Mouse (Mus musculus) right cerebral cortex, adult 18-20 months (tissue): ENCODE results near the gene Pdgfd.
"Not testable (repeated sequence)": the region's sequence is repeated elsewhere in the genome, so short reads cannot be mapped to it uniquely, and the experiment has no call there.

ENCODE experiments used
- DNase-seq: peaks from one replicate; pipeline ENCODE4 v3.0.0; 2022; ENCODE audit warnings: mixed read lengths

Gene Pdgfd

DNA sequence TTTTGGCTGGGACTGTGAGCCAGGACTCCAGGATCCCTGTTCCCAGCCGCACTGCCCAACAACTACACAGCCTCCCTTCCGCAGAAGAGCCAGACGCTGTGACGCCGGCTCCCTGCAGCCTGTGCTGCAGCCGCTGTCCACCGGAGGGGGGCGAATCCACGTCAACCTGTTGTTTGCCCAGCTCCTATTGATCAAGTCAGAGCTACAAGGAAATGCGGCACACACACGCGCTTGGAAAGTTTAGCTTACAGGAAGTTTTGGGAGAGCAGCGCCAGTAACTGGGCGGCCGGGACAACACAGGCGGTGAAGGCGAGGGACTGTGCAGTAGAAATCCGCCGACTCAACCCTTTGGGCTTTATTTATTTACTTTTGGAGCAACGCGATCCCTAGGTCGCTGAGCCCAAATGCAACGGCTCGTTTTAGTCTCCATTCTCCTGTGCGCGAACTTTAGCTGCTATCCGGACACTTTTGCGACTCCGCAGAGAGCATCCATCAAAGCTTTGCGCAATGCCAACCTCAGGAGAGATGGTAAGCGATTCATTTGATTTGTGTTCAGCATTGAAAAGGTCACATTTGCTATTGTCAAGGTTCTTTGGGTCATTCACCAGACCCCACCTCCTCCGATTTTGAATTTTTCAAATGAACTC is at the start of gene Pdgfd:
TSS of gene Pdgfd (plus strand) at position 194 of the 647 bp plus-strand sequence.
- no peak for DNase-seq

DNA sequence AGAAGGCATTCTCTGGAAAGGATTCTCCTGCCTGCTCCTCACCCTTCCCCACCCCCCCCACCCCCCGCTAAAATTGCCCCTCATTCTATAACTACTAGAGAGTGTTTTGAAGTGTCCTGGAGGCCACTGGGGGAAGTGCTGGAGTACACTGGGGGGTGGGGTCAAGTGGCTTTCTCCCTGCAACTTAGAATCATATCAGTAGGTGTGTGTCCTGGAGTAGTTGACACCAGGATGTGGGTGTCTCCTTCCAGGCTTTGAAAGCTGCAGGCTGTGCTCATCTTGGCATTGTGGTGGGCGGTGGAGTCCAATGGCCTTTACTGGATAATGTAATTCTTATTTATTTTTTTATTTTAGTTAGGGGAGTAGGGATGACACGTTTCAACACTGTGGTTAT is 651 bp downstream of the Pdgfd start:
- no peak for DNase-seq

DNA sequence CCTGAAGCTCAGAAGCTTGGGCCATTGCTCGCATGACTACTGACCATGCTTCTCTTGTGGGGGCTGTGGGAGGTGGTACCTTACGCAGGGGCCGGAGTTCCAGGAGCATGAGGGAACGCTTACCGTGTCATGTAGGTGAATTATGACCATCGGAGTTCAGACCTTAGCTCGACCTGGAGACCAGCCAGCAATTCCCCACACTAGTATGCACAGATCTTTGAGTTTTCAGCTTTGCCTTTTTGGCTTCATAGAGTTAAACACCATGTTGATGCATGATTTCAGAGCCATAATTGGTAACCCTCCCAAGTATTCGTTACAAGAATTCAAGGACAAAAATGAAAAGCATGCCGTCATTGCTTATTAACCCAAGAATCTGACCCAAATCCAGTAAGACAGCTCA is 2.6 kb downstream of the Pdgfd start:
- no peak for DNase-seq

DNA sequence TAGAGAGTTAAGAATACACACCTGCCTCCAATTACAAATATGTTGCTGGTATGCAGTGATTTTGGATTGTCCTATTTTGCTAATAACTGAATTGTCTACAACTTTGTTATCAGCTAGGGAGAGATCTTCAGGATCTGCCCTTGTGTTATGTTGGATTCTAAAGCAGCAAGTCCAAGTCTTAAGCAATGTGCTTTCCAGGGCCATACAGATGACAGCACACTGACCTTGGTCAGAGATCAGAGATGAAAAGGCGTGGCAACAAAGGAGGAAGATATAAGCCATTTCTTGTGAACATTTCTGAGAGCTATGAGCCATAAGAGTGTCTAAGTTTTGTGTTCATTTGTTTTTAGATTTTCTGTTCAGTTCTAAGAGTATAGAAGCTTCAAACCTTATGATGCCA is 4.9 kb downstream of the Pdgfd start:
- no peak for DNase-seq

DNA sequence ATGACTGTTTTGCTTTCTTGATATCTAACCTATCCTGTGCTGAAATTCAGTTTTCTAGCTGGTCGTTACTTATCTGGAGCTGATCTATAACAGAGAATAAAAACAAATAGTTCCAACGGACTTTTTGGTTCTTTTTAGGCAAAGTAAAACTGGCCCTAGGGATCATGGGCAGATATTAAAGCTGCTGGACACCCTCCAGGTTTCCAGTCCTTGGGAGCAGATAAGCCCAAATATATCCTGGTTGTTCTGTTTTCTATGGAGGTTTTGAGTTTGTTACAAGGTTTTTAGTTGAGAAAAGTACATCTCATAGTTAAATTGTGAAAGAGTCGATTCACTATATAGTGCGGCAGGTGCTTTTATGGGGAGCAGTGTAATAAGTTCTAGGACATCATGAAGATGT is 7.3 kb downstream of the Pdgfd start:
- DNase-seq: no peak

DNA sequence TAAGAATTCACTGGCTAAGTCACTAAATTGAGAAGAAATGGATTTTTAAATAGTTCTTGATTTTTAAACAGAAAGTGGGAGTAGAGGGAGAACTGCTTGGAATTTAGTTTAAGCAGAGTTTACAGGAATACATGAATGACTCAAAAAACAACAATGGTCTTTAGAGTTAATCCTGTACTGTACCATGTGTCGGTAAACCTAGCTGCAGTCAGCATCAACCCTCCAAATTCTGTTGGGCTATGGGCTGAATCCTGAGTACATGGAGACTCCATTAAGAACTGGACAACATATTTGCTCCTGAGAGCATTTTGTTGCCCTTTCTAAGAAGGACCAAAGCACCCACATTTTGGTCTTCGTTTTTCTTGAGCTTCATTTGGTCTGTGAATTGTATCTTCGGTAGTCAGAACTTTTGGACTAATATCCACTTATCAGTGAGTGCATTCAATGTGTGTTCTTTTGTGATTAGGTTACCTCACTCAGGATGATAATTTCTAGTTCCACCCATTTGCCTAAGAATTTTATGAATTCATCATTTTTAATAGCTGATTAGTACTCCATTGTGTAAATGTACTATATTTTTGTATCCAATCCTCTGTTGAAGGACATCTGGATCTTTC is 14.0 kb downstream of the Pdgfd start:
- no peak for DNase-seq

DNA sequence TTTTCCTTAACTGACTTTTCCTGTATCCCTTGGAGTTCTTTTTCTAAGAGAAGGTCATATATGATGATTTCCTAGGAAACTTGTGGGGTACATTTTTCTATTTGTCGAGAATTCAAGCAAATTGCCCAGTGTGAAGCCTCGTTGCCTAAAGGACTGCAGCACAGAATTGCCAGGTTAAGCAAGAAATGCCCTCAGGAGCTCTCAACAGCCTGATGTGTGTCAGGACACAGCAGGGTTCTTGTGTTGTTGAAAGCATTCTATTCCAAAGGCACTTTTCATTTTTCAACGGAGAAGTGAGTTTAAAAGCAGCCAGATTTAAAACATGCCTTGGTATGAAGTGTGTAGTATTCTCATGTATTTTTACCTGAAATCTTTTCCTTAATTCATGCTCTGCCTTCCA is 19.6 kb downstream of the Pdgfd start:
- no peak for DNase-seq

DNA sequence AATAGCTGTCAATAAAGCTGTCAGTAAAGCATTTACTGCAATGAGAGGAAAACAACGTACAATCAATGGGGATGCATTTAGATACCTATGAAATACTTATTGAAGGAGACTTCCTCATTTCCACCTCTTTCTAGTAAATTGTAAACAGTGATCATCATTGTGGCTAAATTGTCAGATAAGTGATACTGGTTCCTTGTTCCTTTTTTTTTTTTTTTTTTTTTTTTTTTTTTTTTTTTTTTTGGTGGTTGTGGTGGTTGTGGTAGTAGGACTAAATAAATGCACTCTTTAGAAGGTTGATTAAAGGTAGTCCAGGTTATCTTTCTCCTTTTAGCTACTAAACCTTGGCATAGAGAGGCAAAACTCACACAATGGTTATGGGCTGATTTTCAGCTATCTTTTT is 25.0 kb downstream of the Pdgfd start:
- no peak for DNase-seq

DNA sequence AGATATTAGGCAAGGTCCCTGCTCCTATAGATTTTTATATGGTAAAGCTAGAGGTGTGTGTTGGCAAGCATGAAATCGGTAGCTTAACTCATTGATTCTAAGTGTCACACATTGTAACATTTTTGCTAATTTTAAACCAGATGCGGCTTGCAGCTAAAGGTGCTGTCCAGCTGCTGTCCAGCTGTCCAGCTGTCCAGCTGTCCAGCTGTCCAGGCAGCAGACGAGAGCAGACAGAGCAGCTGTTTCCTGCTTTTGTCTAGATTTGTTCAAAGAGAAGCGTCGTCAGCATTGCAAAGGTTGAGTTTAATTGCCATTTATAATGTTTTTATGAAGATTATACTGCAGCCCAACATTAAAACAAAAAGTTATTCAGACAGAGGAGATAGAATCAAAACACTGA is 44.5 kb downstream of the Pdgfd start:
- no peak for DNase-seq

DNA sequence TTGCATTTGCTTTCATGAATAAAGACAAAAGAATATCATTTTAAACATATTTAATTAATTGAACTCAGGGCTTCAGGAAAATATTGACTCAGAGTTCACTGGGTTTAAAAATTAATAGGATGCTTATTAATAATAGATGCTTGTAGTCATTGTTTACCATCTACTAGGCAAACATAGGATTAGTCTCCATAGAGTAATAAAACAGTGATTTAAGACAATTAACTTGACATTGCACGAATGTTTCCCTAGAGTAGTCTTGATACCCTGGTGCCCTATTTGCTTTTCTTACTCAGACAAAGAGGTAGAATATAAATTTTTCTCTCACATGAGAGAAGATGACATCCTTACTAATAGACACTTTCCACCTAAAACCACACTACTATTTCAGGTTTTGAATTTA is 49.1 kb downstream of the Pdgfd start:
- DNase-seq: no peak

DNA sequence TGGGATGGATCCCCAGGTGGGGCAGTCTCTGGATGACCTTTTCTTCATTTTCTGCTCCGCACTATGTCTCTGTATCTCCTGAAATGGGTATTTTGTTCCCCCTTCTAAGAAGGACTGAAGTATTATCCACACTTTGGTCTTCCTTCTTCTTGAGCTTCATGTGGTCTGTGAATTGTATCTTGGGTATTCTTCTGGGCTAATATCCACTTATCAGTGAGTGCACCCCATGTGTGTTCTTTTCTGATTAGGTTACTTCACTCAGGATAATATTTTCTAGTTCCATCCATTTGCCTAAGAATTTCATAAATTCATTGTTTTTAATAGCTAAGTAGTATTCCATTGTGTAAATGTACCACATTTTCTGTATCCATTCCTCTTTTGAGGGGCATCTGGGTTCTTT is 67.6 kb downstream of the Pdgfd start:
- not testable (repeated sequence) for DNase-seq

DNA sequence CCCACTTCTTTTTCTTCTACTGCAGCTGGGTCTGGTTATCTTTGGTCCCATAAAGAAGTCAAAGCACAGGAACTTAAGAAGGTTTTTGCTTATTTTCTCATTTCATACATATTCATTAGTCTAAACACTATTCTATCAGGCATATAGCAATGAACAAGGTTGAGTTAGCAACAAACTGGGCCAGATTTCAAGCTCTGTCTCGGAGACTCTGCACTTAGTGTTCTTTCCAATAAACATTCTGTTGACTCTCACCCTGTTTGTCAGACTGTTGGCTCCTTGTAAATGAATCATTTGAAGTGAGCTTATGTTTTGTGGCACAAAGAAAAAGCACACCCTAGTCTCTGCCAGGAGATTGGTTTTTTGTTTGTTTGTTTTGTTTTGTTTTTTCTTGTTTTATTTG is 81.9 kb downstream of the Pdgfd start:
- DNase-seq: peak; percentile 3

DNA sequence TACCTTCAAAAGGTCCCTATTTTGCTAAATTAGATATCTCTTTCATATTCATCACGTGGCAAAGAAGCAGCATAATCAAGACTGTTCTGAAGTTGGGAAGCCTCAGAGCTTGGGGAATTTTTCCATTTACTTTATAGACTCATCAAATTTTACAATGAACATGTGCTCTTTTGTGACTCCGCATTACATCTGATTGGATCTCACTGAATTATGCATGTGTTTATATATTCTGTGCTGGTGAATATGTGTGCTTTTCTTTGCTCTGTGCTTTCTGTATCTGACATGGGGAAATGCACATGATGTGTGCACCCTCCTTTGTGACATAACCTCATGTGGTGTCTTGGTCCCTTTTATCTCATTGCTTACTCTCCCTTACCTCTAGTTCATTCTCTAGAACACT is 83.6 kb downstream of the Pdgfd start:
- no peak for DNase-seq

DNA sequence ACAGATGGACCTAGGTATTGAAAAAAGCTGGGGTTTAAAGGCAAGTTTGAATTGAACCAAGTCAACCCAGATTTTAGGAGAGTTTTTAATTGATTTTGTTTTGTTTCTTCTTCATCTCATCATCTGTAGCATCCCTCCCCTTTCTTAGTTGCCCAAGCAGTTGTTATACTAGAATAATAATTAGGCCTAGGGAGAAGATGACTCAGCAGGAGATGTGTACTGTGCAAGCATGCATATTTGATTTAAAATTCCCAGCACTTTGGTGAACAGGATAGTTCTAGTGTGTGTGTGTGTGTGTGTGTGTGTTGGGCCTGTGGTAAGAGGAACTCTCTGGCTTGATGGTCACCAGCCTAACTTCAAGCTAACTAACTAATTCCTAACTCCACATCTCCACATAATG is 88.7 kb downstream of the Pdgfd start:
- no peak for DNase-seq

DNA sequence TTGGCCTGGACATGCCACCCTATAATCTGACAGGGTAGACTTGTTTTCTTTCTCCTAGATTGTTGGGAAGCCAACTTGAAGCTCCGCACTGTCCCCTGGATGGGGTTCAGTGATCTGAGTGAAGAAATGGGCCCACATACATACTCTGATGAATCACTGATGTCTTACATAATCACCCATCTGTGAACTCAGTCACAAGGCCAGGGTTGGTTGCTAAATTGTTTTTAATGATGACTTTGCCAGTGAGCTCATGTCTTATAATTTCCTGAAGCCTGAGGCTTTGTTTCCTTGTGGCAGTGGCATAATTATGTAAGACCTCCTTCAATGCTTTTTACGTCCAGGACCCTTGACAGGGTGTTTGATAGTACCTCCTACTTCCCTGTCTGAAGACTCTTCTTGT is 96.4 kb downstream of the Pdgfd start:
- no peak for DNase-seq

DNA sequence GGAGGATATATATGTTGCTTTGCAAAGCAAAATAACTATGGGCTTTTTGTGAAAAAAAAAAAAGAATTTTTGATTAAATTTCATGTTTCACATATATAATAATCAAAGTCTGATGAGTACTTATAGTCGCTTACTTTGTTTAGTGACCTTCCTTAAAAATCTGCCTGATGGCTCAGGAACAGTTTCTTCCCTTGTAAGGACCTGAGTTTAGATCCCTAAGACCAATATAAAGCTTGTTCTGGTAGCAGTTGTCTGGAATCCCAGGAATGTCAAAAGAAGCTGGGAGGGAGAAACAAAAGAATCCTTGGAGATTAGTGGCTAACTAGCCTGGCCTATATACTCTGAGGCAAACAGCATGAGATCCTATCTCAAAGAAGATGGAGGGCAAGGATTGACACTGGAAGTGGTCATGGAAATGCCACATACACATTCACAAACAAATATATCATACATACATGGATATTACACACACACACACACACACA is 101.5 kb downstream of the Pdgfd start, which contains the start of gene Ddi1:
TSS of gene Ddi1 (minus strand) at position 51 of the 485 bp plus-strand sequence.
- DNase-seq: no peak

DNA sequence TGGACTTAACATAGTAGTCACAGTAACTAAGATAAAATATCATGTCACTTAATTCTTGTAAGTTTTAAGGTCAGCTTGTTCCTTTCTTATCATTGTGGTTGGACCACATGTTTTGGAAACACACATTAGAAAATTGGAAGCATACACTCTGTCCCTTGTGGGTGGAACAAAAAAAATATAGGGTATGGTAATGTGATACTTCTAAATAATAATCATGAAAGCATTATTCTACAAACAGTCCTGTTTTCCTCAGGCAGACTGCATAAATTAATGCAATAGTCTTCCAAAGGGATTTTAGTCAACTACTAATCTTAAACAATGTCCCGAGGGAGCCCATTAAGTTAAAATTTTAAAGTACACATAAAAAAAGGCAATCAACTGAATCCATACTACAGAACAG is 108.0 kb downstream of the Pdgfd start:
- DNase-seq: no peak

DNA sequence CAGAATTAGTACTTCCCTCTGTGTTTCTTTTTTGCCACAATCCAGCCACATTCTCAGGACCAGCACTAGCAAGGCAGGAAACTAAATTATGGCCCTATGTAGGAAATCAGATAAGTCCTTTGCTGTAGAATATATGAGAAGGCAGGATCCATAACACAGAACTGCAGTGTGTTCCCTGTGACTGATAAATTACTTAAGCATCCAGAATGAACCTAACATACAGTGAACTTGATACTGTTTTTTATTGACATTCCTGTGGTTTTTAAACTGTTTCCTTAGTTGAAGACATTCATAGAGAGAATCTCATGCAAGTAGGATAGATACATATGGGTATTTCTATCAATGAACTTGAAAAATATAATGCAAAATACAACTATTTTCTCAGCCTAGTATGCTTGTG is 109.1 kb downstream of the Pdgfd start:
- no peak for DNase-seq

DNA sequence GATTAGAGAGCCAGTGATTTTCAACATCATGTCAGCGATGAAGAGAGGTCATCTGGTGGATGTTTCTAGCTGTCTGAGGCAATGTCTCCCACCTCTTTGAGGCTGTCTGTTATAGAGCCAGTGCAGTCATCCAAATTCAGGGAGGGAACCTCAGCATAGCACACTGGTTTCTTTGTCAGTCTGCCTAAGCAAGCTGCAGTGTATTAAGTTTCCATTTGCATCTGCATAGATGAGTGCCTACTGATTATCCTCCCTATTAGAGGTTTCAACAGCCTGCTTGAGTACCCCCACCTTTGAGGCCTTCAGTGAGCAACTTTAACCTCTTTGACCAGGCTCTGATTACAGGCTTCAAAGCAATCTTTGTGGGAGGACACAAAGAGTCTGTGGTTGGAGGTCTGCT is 118.4 kb downstream of the Pdgfd start:
- DNase-seq: no peak

DNA sequence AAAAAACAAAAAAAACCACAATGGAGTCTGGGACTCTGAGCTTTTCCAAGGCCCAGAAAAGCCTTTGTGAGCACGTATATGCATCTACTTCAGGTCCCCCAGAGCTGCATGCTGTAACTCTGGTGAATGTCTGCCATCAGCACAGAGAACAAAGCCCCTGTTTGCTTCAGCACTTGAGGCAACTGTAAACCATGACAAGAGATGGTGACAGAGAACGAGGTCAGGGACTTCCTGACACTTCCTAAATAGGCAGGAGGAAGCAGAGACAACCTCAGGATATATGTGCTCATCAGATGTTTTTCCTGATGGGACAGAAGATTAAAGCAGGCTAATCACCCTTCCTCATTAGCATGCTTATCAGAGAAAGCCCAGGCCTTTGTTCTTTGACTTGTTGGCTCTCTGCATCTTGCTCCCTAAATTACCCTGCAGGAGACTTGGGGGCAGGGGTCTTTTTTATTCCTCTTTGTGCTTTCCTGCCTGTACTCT is 120.9 kb downstream of the Pdgfd start:
- no peak for DNase-seq

DNA sequence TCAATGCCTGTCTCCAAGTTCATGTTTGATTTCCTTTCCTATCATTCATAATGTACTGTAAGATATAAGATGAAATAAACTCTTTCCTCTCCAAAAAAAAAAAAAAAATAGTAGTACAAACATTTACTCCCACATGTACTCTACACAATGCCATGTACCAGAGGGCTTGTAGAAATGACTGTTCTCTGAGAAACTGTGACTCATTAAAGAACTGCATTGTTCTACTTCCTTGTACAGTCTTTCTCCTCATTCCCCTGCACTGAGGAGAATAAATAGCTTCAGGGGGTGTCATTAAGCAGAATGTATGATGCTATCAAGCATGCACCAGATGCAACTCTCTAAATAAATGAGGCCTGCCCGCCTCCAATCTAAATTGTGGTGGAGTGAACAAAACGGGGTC is 130.2 kb downstream of the Pdgfd start:
- DNase-seq: no peak

DNA sequence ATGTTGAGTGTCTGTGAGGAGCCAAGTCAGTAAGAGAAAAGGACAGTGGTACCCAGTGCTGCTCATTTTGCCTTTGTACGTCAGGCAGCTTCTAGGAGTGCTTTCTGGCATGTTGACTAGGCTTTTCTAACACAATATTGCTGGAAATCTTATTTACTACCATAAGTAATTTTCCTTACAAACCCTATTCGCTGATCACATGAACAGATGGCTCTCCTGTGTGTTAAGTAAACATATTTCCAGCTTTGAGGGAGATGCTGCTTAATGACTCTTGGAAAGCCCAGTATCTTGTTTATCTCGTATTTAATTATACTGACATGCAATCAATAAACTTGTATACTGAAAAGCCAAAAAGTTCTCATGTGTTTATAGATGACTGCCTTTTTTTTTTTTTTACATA is 133.7 kb downstream of the Pdgfd start:
- DNase-seq: no peak

DNA sequence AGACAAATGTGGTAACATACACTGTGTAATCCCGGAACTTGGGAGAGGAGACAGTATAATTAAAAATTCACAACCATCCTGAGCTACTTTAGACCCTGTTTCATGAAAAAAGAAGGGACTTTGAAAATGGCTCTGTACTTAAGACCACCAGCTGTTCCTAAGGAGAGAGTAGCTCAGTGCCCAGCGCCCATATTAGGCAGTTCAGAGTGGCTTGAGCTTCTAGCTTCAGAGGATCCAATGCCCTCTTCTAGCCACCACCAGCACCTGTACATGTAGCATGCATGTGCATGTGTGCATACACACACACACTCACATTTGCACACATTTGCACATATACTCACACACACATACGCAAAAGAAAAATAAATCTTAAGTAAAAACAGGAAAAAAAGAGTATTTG is 136.2 kb downstream of the Pdgfd start:
- no peak for DNase-seq

DNA sequence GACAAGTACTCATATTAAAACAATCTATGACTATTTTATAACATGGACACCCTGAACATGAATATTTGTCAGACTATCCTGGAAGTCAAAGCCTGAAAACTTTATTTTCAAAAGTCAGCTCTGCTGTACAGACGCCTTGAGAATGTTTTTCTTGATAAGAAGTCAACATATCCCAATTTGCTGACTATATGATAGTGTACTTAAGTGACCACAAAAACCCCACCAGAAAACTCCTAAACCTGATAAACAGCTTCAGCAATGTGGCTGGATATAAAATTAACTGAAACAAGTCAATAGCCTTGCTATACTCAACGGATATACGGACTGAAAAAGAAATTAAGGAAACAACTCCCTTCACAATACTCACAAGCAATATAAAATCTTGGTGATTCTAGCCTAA is 137.5 kb downstream of the Pdgfd start:
- DNase-seq: no peak

DNA sequence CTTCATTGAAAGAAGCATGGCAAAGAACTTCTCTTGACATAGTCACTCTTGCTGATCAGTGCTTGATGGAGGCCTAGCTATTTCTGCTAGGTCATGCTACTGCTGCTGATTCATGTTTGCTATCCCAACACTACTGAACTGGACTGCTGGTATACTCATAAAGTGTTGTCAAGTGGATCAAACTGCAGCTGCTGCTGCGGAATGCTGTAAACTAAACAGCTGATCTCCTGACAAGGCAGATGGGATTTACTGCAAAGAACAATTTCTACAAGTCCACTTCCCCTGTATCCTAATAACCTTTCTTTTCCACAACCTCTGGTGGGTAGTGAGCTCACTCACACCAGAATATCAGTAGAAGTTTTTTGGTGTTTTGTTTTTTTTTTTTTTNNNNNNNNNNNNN is 148.7 kb downstream of the Pdgfd start:
- DNase-seq: no peak
